Mouse (Mus musculus): ENCODE measurements around the gene Gm3854.

GRCm38 (mm10) chr7:6367185-6367584 lies 23.6 kb downstream of the Gm3854 start:
- TF ChIP-seq POLR2A (IDR thresholded peaks at IDR 0.05; ENCODE audit: insufficient read depth, low read length): no peak
- no peak for TF ChIP-seq CTCF (IDR thresholded peaks at IDR 0.05; ENCODE audit: low read depth, low read length)
- TF ChIP-seq EP300 (IDR thresholded peaks at IDR 0.05; ENCODE audit: insufficient read depth, low read depth, low read length): no peak

All from ES-Bruce4 (cell line).